Mouse (Mus musculus) liver, embryonic 14.5 days (tissue): ENCODE results near the gene Xxylt1. TPM values are rescaled to one million over a fixed set of nuclear protein-coding genes. Genes with fewer than 3 reads are reported as not detected.

ENCODE experiments used
- ATAC-seq: fragments of 200-750 bp; cut with Nextera tagmentation; 2 replicates; pipeline ENCODE4 v1.8.0; 2017; ENCODE audit warnings: moderate number of reproducible peaks, mild to moderate bottlenecking, moderate library complexity; ENCODE audit not compliant: insufficient read depth
- DNase-seq, 3 experiments: peaks; one replicate each; pipeline ENCODE4 v3.0.0-alpha.2; 2012 to 2013; ENCODE audit warnings: low read depth in 3 of 3, low spot score in 3 of 3
- H3K27ac ChIP-seq: fragments of 300-500 bp; sonication (generic); 2 replicates; pipeline ENCODE4 v1.5.1; 2014; ENCODE audit warnings: moderate library complexity, mild to moderate bottlenecking, control low read depth, inconsistent platforms
- H3K27me3 ChIP-seq: fragments of 300-500 bp; sonication (generic); 2 replicates; pipeline ENCODE4 v1.6.1; 2014; ENCODE audit warnings: mild to moderate bottlenecking, low read length, moderate library complexity; ENCODE audit not compliant: control insufficient read depth, insufficient read depth
- H3K36me3 ChIP-seq: fragments of 300-500 bp; sonication (generic); replicated peaks from 2 replicates; pipeline ENCODE4 v1.6.1; 2014; ENCODE audit warnings: low read depth; ENCODE audit not compliant: control insufficient read depth, insufficient read depth
- H3K4me1 ChIP-seq, 2 experiments: fragments of 200-500 bp in 1 of 2; fragments of 300-500 bp in 1 of 2; sonication (generic) in 1 of 2; replicated peaks; 2 replicates each; pipeline ENCODE4 v1.6.1; 2012 to 2014; ENCODE audit warnings: antibody characterized with exemption in 1 of 2, inconsistent platforms in 1 of 2, low read length in 1 of 2; ENCODE audit not compliant: control insufficient read depth in 2 of 2, insufficient read depth in 2 of 2
- H3K4me2 ChIP-seq: fragments of 300-500 bp; sonication (generic); 2 replicates; pipeline ENCODE4 v1.6.1; 2014; ENCODE audit warnings: low read depth, mild to moderate bottlenecking, control low read depth, moderate library complexity
- H3K4me3 ChIP-seq, 2 experiments: fragments of 200-500 bp in 1 of 2; fragments of 300-500 bp in 1 of 2; sonication (generic) in 1 of 2; 2 replicates each; pipeline ENCODE4 v1.5.1; 2012 to 2014; ENCODE audit warnings: low read depth in 2 of 2, low read length in 2 of 2, mild to moderate bottlenecking in 2 of 2, control low read depth in 1 of 2, inconsistent platforms in 1 of 2, moderate library complexity in 1 of 2; ENCODE audit not compliant: insufficient read depth in 1 of 2
- H3K9ac ChIP-seq: fragments of 300-500 bp; sonication (generic); replicated peaks from 2 replicates; pipeline ENCODE4 v1.6.1; 2014; ENCODE audit warnings: mild to moderate bottlenecking, control low read depth, moderate library complexity
- H3K9me3 ChIP-seq: fragments of 300-500 bp; sonication (generic); 2 replicates; pipeline ENCODE4 v1.6.1; 2016; ENCODE audit warnings: low read length, mixed read lengths; ENCODE audit not compliant: control insufficient read depth
- CTCF ChIP-seq: IDR thresholded peaks from 2 replicates; pipeline ENCODE4 v1.5.1; 2016; ENCODE audit warnings: antibody characterized with exemption, low read depth, control low read depth
- EP300 ChIP-seq: IDR thresholded peaks from 2 replicates; pipeline ENCODE4 v1.6.1; 2016; ENCODE audit warnings: antibody characterized with exemption, low read depth
- WGBS: fragments of 180-500 bp; shearing (Covaris S2); extraction: QIAGEN DNeasy Blood & Tissue Kit; methylation state at CpG from one replicate; pipeline ENCODE4 v1.1.7; 2014; ENCODE audit not compliant: insufficient replicate concordance; 5-methylcytosine and 5-hydroxymethylcytosine counted together
- polyA plus RNA-seq, 2 experiments: library from polyadenylated mRNA; depleted of rRNA in 1 of 2; stranded (reverse) in 1 of 2; unstranded in 1 of 2; fragments of >200 nt; fragmentation: Nextera tagmentation in 1 of 2; extraction: Ambion mirVana in 1 of 2; gene quantifications; 2 replicates each; pipeline versions ENCODE4 v1.2.1 to v1.2.3; 2012 to 2014

The Xxylt1 gene
- polyA plus RNA-seq, 2 experiments, result 1.8 TPM

DNA sequence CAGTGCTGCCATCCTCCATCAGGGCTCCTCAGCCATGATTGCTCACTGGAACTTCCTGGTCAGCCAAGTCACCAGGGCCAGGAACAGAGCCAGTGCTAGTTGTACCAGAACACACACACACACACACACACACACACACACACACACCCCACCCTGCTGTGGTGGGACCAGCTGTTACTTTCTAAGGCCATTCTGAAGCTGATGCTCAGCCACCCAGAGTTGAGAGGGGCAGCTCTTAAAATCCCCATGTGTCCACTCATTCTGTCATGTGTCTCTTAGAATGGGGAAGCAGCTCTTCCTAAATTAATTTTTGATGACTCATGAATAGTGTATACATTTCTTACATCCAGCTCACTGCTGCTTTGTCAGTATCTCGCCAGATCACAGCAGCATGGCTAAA is 158.7 kb downstream of the Xxylt1 start:
- H3K27ac ChIP-seq, result no peak overlapping the region
- H3K4me1 ChIP-seq, result peaks cover 0 to 1% of the 10 kb centered on the region in 2 experiments; a peak in 2 of 4 replicates
- DNase-seq, result no peak
- H3K36me3 ChIP-seq, result no peaks in the 10 kb centered on the region
- H3K9ac ChIP-seq, result no peak overlapping the region
- TF ChIP-seq EP300 (no peak), CTCF (no peak)
- H3K4me2 ChIP-seq, result no peak overlapping the region
- no peak for ATAC-seq
- H3K27me3 ChIP-seq, result no peaks in the 10 kb centered on the region
- H3K9me3 ChIP-seq, result no peaks in the 10 kb centered on the region
- whole genome bisulfite sequencing, result 37% methylated on average over 1 of the region's 1 CpGs
- no peak overlapping the region for H3K4me3 ChIP-seq

GRCm38 (mm10) chr16:30918866-30919265 is 162.4 kb downstream of the Xxylt1 start:
- no peak for ATAC-seq
- TF ChIP-seq EP300, result no peak
- no peak for TF ChIP-seq CTCF
- DNase-seq, result no peak
- Histone ChIP-seq H3K9ac (no peak overlapping the region), H3K36me3 (no peaks in the 10 kb centered on the region), H3K27me3 (no peaks in the 10 kb centered on the region), H3K4me2 (no peak overlapping the region), H3K9me3 (no peaks in the 10 kb centered on the region), H3K4me1 (no peaks in the 10 kb centered on the region), H3K4me3 (no peak overlapping the region), H3K27ac (no peak overlapping the region)
- 74% methylated on average over 7 of the region's 7 CpGs for WGBS

DNA sequence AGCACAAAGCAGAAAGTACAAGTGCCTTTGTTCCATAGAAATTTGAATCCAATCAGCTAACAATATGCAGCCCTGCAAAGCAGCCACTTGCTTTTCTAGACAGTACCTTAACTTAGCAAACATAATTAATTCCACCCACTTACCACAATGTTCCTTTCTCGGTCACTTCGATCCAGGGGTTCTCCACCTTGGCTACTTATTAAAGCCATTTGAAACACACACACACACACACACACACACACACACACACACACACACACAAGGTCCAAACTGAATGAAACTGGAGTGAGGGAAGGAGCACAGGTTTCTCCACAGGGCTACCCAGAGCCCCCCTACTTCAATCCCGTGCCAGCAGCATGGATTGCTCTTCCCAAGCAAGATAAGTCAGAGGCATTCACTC is 164.3 kb downstream of the Xxylt1 start:
- Histone ChIP-seq H3K9ac (no peak overlapping the region), H3K27me3 (no peaks in the 10 kb centered on the region), H3K9me3 (no peaks in the 10 kb centered on the region), H3K4me3 (no peak overlapping the region), H3K36me3 (no peaks in the 10 kb centered on the region), H3K27ac (no peak overlapping the region), H3K4me2 (no peak overlapping the region), H3K4me1 (no peaks in the 10 kb centered on the region)
- no peak for ATAC-seq
- TF ChIP-seq EP300, result no peak
- no peak for TF ChIP-seq CTCF
- 73% methylated on average over 3 of the region's 3 CpGs for WGBS
- DNase-seq, result no peak

GRCm38 (mm10) chr16:30915611-30916220 is 165.5 kb downstream of the Xxylt1 start:
- TF ChIP-seq EP300 (no peak), CTCF (no peak)
- Histone ChIP-seq H3K9me3 (no peaks in the 10 kb centered on the region), H3K4me2 (no peak overlapping the region), H3K36me3 (no peaks in the 10 kb centered on the region), H3K27me3 (no peaks in the 10 kb centered on the region), H3K27ac (no peak overlapping the region), H3K9ac (no peak overlapping the region), H3K4me3 (no peak overlapping the region), H3K4me1 (no peaks in the 10 kb centered on the region)
- WGBS, result 70% methylated on average over 14 of the region's 14 CpGs
- DNase-seq (no peak), ATAC-seq (no peak)

Other genes starting within 250 kb of the Xxylt1 start
- 3.2 and 4.4 TPM in 2 replicates for gene Acap2, start 119.8 kb upstream of the Xxylt1 start, polyA plus RNA-seq (2012; rRNA removed)
- gene Acap2, start 119.8 kb upstream of the Xxylt1 start, polyA plus RNA-seq (2014; fragmentation: Nextera tagmentation; extraction: Ambion mirVana), result 4.9 and 5.1 TPM in 2 replicates
- gene Ppp1r2, start 193.8 kb upstream of the Xxylt1 start, polyA plus RNA-seq (2012; rRNA removed), result 6.6 and 13.0 TPM in 2 replicates
- 31.5 and 34.9 TPM in 2 replicates for gene Ppp1r2, start 193.8 kb upstream of the Xxylt1 start, polyA plus RNA-seq (2014; fragmentation: Nextera tagmentation; extraction: Ambion mirVana)
- 0.11 TPM in 1 of 2 replicates, not detected in the other for gene Apod, start 233.4 kb upstream of the Xxylt1 start, polyA plus RNA-seq (2012; rRNA removed)
- gene Apod, start 233.4 kb upstream of the Xxylt1 start, polyA plus RNA-seq (2014; fragmentation: Nextera tagmentation; extraction: Ambion mirVana), result not detected in 2 replicates